Mouse (Mus musculus): ENCODE measurements at regions not wholly inside any gene's neighbourhood (a gene's known extent, or its start where the extent isn't known, plus 50 kb on each side); places are given as distances from the start of the nearest gene placed in this dataset.

- no peaks in the 10 kb centered on the region for H3K27me3 ChIP-seq (ENCODE audit: control insufficient read depth, insufficient read depth, low read length, poor library complexity, severe bottlenecking)
- H3K4me3 ChIP-seq (ENCODE audit: low read depth, low read length) = no peak overlapping the region
- no peaks in the 10 kb centered on the region for H3K4me1 ChIP-seq (ENCODE audit: control insufficient read depth, insufficient read depth, low read length)
- TF ChIP-seq CTCF (IDR thresholded peaks at IDR 0.05; ENCODE audit: low read depth, low read length) (no peak), POLR2A (IDR thresholded peaks at IDR 0.05; ENCODE audit: insufficient read depth, low read length) (no peak), EP300 (IDR thresholded peaks at IDR 0.05; ENCODE audit: insufficient read depth, low read depth, low read length) (no peak)
- H3K9me3 ChIP-seq (replicated peaks; ENCODE audit: control insufficient read depth, insufficient read depth, low read length, poor library complexity, severe bottlenecking) = peaks cover 5% of the 10 kb centered on the region; the same call in 1 of the 2 replicates
- H3K27ac ChIP-seq (ENCODE audit: insufficient read depth, low read length) = no peak overlapping the region
- no peak overlapping the region for H3K9ac ChIP-seq (ENCODE audit: low read depth, poor library complexity, severe bottlenecking)
- H3K36me3 ChIP-seq (ENCODE audit: control insufficient read depth, insufficient read depth, low read length, poor library complexity, severe bottlenecking) = no peaks in the 10 kb centered on the region
Measured at GRCm38 (mm10) chr16:51807323-51807722, 223.7 kb upstream of the Cblb start.

GRCm38 (mm10) chr16:51809120-51809519, 221.9 kb upstream of the Cblb start:
- H3K9ac ChIP-seq (ENCODE audit: low read depth, poor library complexity, severe bottlenecking) = no peak overlapping the region
- H3K9me3 ChIP-seq (replicated peaks; ENCODE audit: control insufficient read depth, insufficient read depth, low read length, poor library complexity, severe bottlenecking) = 0 out of 2 replicates have a peak, but pooled peaks cover 2% of the 10 kb centered on the region
- no peak for TF ChIP-seq CTCF (IDR thresholded peaks at IDR 0.05; ENCODE audit: low read depth, low read length)
- no peak for TF ChIP-seq EP300 (IDR thresholded peaks at IDR 0.05; ENCODE audit: insufficient read depth, low read depth, low read length)
- TF ChIP-seq POLR2A (IDR thresholded peaks at IDR 0.05; ENCODE audit: insufficient read depth, low read length) = no peak
- no peak overlapping the region for H3K4me3 ChIP-seq (ENCODE audit: low read depth, low read length)
- H3K27me3 ChIP-seq (ENCODE audit: control insufficient read depth, insufficient read depth, low read length, poor library complexity, severe bottlenecking) = no peaks in the 10 kb centered on the region
- H3K27ac ChIP-seq (ENCODE audit: insufficient read depth, low read length) = no peak overlapping the region
- H3K36me3 ChIP-seq (ENCODE audit: control insufficient read depth, insufficient read depth, low read length, poor library complexity, severe bottlenecking) = no peaks in the 10 kb centered on the region
- H3K4me1 ChIP-seq (ENCODE audit: control insufficient read depth, insufficient read depth, low read length) = no peaks in the 10 kb centered on the region

DNA sequence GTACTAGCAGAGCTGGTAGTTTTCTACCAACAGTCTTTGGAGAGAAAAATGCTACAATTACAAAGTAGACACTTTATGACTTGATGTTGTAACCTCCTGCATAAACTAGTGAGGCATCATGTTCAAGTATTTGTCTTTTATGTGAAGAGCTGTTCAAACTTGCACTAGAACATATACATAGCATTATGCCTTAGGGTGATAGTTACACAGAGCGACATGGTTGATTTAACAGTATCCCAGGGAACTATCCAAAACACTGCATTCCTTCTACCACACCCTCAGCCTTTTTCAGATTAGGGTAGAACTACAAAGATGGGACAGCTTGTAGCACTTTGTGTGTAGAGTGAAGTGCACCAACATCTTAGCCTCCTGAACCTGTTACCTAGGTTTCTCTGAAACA, 220.0 kb upstream of the Cblb start:
- Histone ChIP-seq H3K27ac (ENCODE audit: insufficient read depth, low read length) (no peak overlapping the region), H3K27me3 (ENCODE audit: control insufficient read depth, insufficient read depth, low read length, poor library complexity, severe bottlenecking) (no peaks in the 10 kb centered on the region), H3K9ac (ENCODE audit: low read depth, poor library complexity, severe bottlenecking) (no peak overlapping the region), H3K36me3 (ENCODE audit: control insufficient read depth, insufficient read depth, low read length, poor library complexity, severe bottlenecking) (no peaks in the 10 kb centered on the region), H3K9me3 (replicated peaks; ENCODE audit: control insufficient read depth, insufficient read depth, low read length, poor library complexity, severe bottlenecking) (0 out of 2 replicates have a peak, but pooled peaks cover 2% of the 10 kb centered on the region), H3K4me1 (ENCODE audit: control insufficient read depth, insufficient read depth, low read length) (no peaks in the 10 kb centered on the region), H3K4me3 (ENCODE audit: low read depth, low read length) (no peak overlapping the region)
- TF ChIP-seq EP300 (IDR thresholded peaks at IDR 0.05; ENCODE audit: insufficient read depth, low read depth, low read length) = no peak
- no peak for TF ChIP-seq POLR2A (IDR thresholded peaks at IDR 0.05; ENCODE audit: insufficient read depth, low read length)
- no peak for TF ChIP-seq CTCF (IDR thresholded peaks at IDR 0.05; ENCODE audit: low read depth, low read length)

DNA sequence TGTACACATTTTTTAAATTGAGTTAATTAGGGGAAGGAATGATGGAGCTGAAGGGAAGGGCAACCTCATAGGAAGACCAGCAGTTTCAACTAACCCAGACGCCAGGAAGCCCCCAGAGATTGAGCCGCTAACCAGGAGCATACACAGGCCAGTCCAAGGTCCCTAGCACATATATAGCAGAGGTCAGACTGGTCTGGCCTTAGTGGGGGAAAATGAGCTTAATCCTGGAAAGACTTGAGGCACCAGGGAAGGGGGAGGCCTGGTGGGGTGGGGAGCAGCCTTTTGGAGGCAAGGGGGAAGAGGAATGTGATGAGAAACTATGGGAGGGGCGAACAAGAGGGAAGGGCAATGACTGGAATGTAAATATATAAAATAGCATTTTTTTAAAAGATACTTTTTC, 188.3 kb upstream of the Cblb start:
- Histone ChIP-seq H3K4me3 (ENCODE audit: low read depth, low read length) (no peak overlapping the region), H3K9me3 (replicated peaks; ENCODE audit: control insufficient read depth, insufficient read depth, low read length, poor library complexity, severe bottlenecking) (no peaks in the 10 kb centered on the region), H3K4me1 (ENCODE audit: control insufficient read depth, insufficient read depth, low read length) (no peaks in the 10 kb centered on the region), H3K9ac (ENCODE audit: low read depth, poor library complexity, severe bottlenecking) (no peak overlapping the region), H3K27me3 (ENCODE audit: control insufficient read depth, insufficient read depth, low read length, poor library complexity, severe bottlenecking) (no peaks in the 10 kb centered on the region), H3K36me3 (ENCODE audit: control insufficient read depth, insufficient read depth, low read length, poor library complexity, severe bottlenecking) (no peaks in the 10 kb centered on the region), H3K27ac (ENCODE audit: insufficient read depth, low read length) (no peak overlapping the region)
- TF ChIP-seq POLR2A (IDR thresholded peaks at IDR 0.05; ENCODE audit: insufficient read depth, low read length) = no peak
- TF ChIP-seq CTCF (IDR thresholded peaks at IDR 0.05; ENCODE audit: low read depth, low read length) = no peak
- TF ChIP-seq EP300 (IDR thresholded peaks at IDR 0.05; ENCODE audit: insufficient read depth, low read depth, low read length) = no peak

DNA sequence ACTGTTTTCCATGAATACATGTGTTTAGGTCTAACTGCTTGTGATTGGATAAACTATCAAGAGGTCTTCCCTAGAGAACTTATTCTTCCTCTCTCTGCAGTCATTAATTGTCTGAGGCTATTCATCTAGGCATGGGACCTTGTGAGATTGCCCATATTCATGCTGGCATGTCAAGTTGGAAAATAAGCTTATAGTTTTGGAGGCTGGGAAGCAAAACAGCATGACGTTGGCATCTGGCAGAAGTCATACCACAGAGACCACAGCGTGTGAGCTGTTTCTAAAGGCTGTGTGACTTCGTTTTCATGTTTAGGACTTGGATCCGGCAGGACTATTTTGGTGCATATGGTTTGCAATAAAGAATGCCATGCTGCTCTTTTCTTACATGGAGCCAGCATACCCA, 185.5 kb upstream of the Cblb start:
- no peaks in the 10 kb centered on the region for H3K36me3 ChIP-seq (ENCODE audit: control insufficient read depth, insufficient read depth, low read length, poor library complexity, severe bottlenecking)
- no peaks in the 10 kb centered on the region for H3K4me1 ChIP-seq (ENCODE audit: control insufficient read depth, insufficient read depth, low read length)
- H3K27ac ChIP-seq (ENCODE audit: insufficient read depth, low read length) = no peak overlapping the region
- no peak overlapping the region for H3K4me3 ChIP-seq (ENCODE audit: low read depth, low read length)
- no peaks in the 10 kb centered on the region for H3K9me3 ChIP-seq (replicated peaks; ENCODE audit: control insufficient read depth, insufficient read depth, low read length, poor library complexity, severe bottlenecking)
- H3K9ac ChIP-seq (ENCODE audit: low read depth, poor library complexity, severe bottlenecking) = no peak overlapping the region
- no peak for TF ChIP-seq CTCF (IDR thresholded peaks at IDR 0.05; ENCODE audit: low read depth, low read length)
- no peak for TF ChIP-seq EP300 (IDR thresholded peaks at IDR 0.05; ENCODE audit: insufficient read depth, low read depth, low read length)
- no peak for TF ChIP-seq POLR2A (IDR thresholded peaks at IDR 0.05; ENCODE audit: insufficient read depth, low read length)
- no peaks in the 10 kb centered on the region for H3K27me3 ChIP-seq (ENCODE audit: control insufficient read depth, insufficient read depth, low read length, poor library complexity, severe bottlenecking)

- Histone ChIP-seq H3K27ac (ENCODE audit: insufficient read depth, low read length) (no peak overlapping the region), H3K9me3 (replicated peaks; ENCODE audit: control insufficient read depth, insufficient read depth, low read length, poor library complexity, severe bottlenecking) (no peaks in the 10 kb centered on the region), H3K36me3 (ENCODE audit: control insufficient read depth, insufficient read depth, low read length, poor library complexity, severe bottlenecking) (no peaks in the 10 kb centered on the region), H3K4me3 (ENCODE audit: low read depth, low read length) (no peak overlapping the region), H3K9ac (ENCODE audit: low read depth, poor library complexity, severe bottlenecking) (no peak overlapping the region), H3K4me1 (ENCODE audit: control insufficient read depth, insufficient read depth, low read length) (no peaks in the 10 kb centered on the region), H3K27me3 (ENCODE audit: control insufficient read depth, insufficient read depth, low read length, poor library complexity, severe bottlenecking) (no peaks in the 10 kb centered on the region)
- TF ChIP-seq EP300 (IDR thresholded peaks at IDR 0.05; ENCODE audit: insufficient read depth, low read depth, low read length) (no peak), POLR2A (IDR thresholded peaks at IDR 0.05; ENCODE audit: insufficient read depth, low read length) (no peak), CTCF (IDR thresholded peaks at IDR 0.05; ENCODE audit: low read depth, low read length) (no peak)
Measured at GRCm38 (mm10) chr16:51880711-51881110, 150.3 kb upstream of the Cblb start.
